Mouse (Mus musculus): ENCODE data around the gene Afg1l.

Afg1l gene

GRCm38 (mm10) chr10:42477550-42478340 is 620 bp downstream of the Afg1l start:
- no peak for DNase-seq (ENCODE audit: low read depth, low spot score)

GRCm38 (mm10) chr10:42476774-42477475 is 1.4 kb downstream of the Afg1l start:
- DNase-seq (ENCODE audit: low read depth, low spot score), result no peak

GRCm38 (mm10) chr10:42474946-42475514 is 3.3 kb downstream of the Afg1l start:
- DNase-seq (ENCODE audit: low read depth, low spot score), result no peak

GRCm38 (mm10) chr10:42464805-42465204 is 13.6 kb downstream of the Afg1l start:
- no peak for DNase-seq (ENCODE audit: low read depth, low spot score)

GRCm38 (mm10) chr10:42464224-42464623 is 14.1 kb downstream of the Afg1l start:
- no peak for DNase-seq (ENCODE audit: low read depth, low spot score)

GRCm38 (mm10) chr10:42457557-42458191 is 20.7 kb downstream of the Afg1l start:
- no peak for DNase-seq (ENCODE audit: low read depth, low spot score)

- no peak for DNase-seq (ENCODE audit: low read depth, low spot score)
Observed at GRCm38 (mm10) chr10:42455981-42456380, 22.4 kb downstream of the Afg1l start.

- no peak for DNase-seq (ENCODE audit: low read depth, low spot score)
Observed at GRCm38 (mm10) chr10:42454690-42455089, 23.7 kb downstream of the Afg1l start.

GRCm38 (mm10) chr10:42454266-42454665 is 24.1 kb downstream of the Afg1l start:
- no peak for DNase-seq (ENCODE audit: low read depth, low spot score)

- DNase-seq (ENCODE audit: low read depth, low spot score), result no peak
Observed at GRCm38 (mm10) chr10:42449672-42450071, 28.7 kb downstream of the Afg1l start.

GRCm38 (mm10) chr10:42448371-42448770 is 30.0 kb downstream of the Afg1l start:
- DNase-seq (ENCODE audit: low read depth, low spot score), result peak; percentile 43

GRCm38 (mm10) chr10:42446145-42446544 is 32.2 kb downstream of the Afg1l start:
- no peak for DNase-seq (ENCODE audit: low read depth, low spot score)

- DNase-seq (ENCODE audit: low read depth, low spot score), result no peak
Observed at GRCm38 (mm10) chr10:42436842-42437805, 41.2 kb downstream of the Afg1l start.

- DNase-seq (ENCODE audit: low read depth, low spot score), result peak; percentile 30
Observed at GRCm38 (mm10) chr10:42417530-42418174, 60.7 kb downstream of the Afg1l start.

- no peak for DNase-seq (ENCODE audit: low read depth, low spot score)
Observed at GRCm38 (mm10) chr10:42415821-42416470, 62.4 kb downstream of the Afg1l start.

- DNase-seq (ENCODE audit: low read depth, low spot score), result no peak
Observed at GRCm38 (mm10) chr10:42410748-42411537, 67.4 kb downstream of the Afg1l start.

- DNase-seq (ENCODE audit: low read depth, low spot score), result no peak
Observed at GRCm38 (mm10) chr10:42390436-42390835, 87.9 kb downstream of the Afg1l start.

GRCm38 (mm10) chr10:42388181-42388580 is 90.2 kb downstream of the Afg1l start:
- DNase-seq (ENCODE audit: low read depth, low spot score), result no peak
